Mouse (Mus musculus): Measurements from ENCODE around the gene Sdha. TPM values are rescaled to one million over a fixed set of nuclear protein-coding genes. Genes with fewer than 3 reads are reported as not detected.

Gene Sdha
- polyA plus RNA-seq, 1 experiment from 2014 or later, result 255 TPM

GRCm38 (mm10) chr13:74292167-74292566 is 57.9 kb downstream of the Sdha start, which contains the start of gene Ahrr:
Gene Ahrr (minus strand): TSS chr13:74292331.
- Histone ChIP-seq H3K4me1 (ENCODE audit: control insufficient read depth, insufficient read depth, low read length) (0 out of 2 replicates have a peak, but pooled peaks cover 2% of the 10 kb centered on the region), H3K27ac (ENCODE audit: low read depth, low read length) (no peak within 1 kb of the TSS), H3K36me3 (ENCODE audit: control insufficient read depth, insufficient read depth, low read length) (no peaks in the 10 kb centered on the region), H3K4me2 (ENCODE audit: low read depth) (peak within 1 kb of the TSS; percentile 41), H3K27me3 (ENCODE audit: control insufficient read depth, insufficient read depth, low read length) (0 out of 2 replicates have a peak, but pooled peaks cover 2% of the 10 kb centered on the region), H3K9me3 (ENCODE audit: control insufficient read depth, low read length) (no peaks in the 10 kb centered on the region), H3K4me3 (ENCODE audit: low read depth, low read length) (peak within 1 kb of the TSS; percentile 18), H3K9ac (ENCODE audit: low read length) (no peak within 1 kb of the TSS; the same call in 1 of the 2 replicates)
- WGBS, result 0% methylated on average over 27 of the region's 27 CpGs
- ATAC-seq (ENCODE audit: insufficient read depth, low FRiP score, low TSS enrichment) (peak; percentile 38), DNase-seq (ENCODE audit: low spot score) (peak; percentile 74)

GRCm38 (mm10) chr13:74289646-74290045 is 60.4 kb downstream of the Sdha start:
- Histone ChIP-seq H3K4me2 (ENCODE audit: low read depth) (no peak overlapping the region), H3K27ac (ENCODE audit: low read depth, low read length) (no peak overlapping the region), H3K27me3 (ENCODE audit: control insufficient read depth, insufficient read depth, low read length) (0 out of 2 replicates have a peak, but pooled peaks cover 2% of the 10 kb centered on the region), H3K4me3 (ENCODE audit: low read depth, low read length) (no peak overlapping the region), H3K36me3 (ENCODE audit: control insufficient read depth, insufficient read depth, low read length) (no peaks in the 10 kb centered on the region), H3K4me1 (ENCODE audit: control insufficient read depth, insufficient read depth, low read length) (0 out of 2 replicates have a peak, but pooled peaks cover 2% of the 10 kb centered on the region), H3K9ac (ENCODE audit: low read length) (no peak overlapping the region), H3K9me3 (ENCODE audit: control insufficient read depth, low read length) (no peaks in the 10 kb centered on the region)
- 83% methylated on average over 5 of the region's 5 CpGs for WGBS
- ATAC-seq (ENCODE audit: insufficient read depth, low FRiP score, low TSS enrichment), result no peak
- DNase-seq (ENCODE audit: low spot score), result no peak

- 73% methylated on average over 1 of the region's 2 CpGs for WGBS
- Histone ChIP-seq H3K36me3 (ENCODE audit: control insufficient read depth, insufficient read depth, low read length) (no peaks in the 10 kb centered on the region), H3K4me1 (ENCODE audit: control insufficient read depth, insufficient read depth, low read length) (no peaks in the 10 kb centered on the region), H3K27me3 (ENCODE audit: control insufficient read depth, insufficient read depth, low read length) (no peaks in the 10 kb centered on the region), H3K9ac (ENCODE audit: low read length) (no peak overlapping the region), H3K4me3 (ENCODE audit: low read depth, low read length) (no peak overlapping the region), H3K4me2 (ENCODE audit: low read depth) (no peak overlapping the region), H3K27ac (ENCODE audit: low read depth, low read length) (no peak overlapping the region), H3K9me3 (ENCODE audit: control insufficient read depth, low read length) (no peaks in the 10 kb centered on the region)
- no peak for DNase-seq (ENCODE audit: low spot score)
- no peak for ATAC-seq (ENCODE audit: insufficient read depth, low FRiP score, low TSS enrichment)
Observed at GRCm38 (mm10) chr13:74282299-74282698, 67.8 kb downstream of the Sdha start.

- 79% methylated on average over 4 of the region's 4 CpGs for WGBS
- H3K36me3 ChIP-seq (ENCODE audit: control insufficient read depth, insufficient read depth, low read length), result no peaks in the 10 kb centered on the region
- no peaks in the 10 kb centered on the region for H3K9me3 ChIP-seq (ENCODE audit: control insufficient read depth, low read length)
- no peak for DNase-seq (ENCODE audit: low spot score)
- no peak for ATAC-seq (ENCODE audit: insufficient read depth, low FRiP score, low TSS enrichment)
- no peaks in the 10 kb centered on the region for H3K27me3 ChIP-seq (ENCODE audit: control insufficient read depth, insufficient read depth, low read length)
- H3K4me1 ChIP-seq (ENCODE audit: control insufficient read depth, insufficient read depth, low read length), result no peaks in the 10 kb centered on the region
- H3K9ac ChIP-seq (ENCODE audit: low read length), result no peak overlapping the region
- no peak overlapping the region for H3K27ac ChIP-seq (ENCODE audit: low read depth, low read length)
- no peak overlapping the region for H3K4me2 ChIP-seq (ENCODE audit: low read depth)
- no peak overlapping the region for H3K4me3 ChIP-seq (ENCODE audit: low read depth, low read length)
Observed at GRCm38 (mm10) chr13:74275726-74276125, 74.4 kb downstream of the Sdha start.

Other genes with a start within 250 kb of the Sdha start
- gene Slc9a3, start 228.8 kb downstream of the Sdha start, polyA plus RNA-seq (2014; fragmentation: Nextera tagmentation; extraction: Ambion mirVana), result not detected in 2 replicates
- gene Exoc3, start 141.5 kb downstream of the Sdha start, polyA plus RNA-seq (2014; fragmentation: Nextera tagmentation; extraction: Ambion mirVana), result 88.4 and 98.9 TPM in 2 replicates
- 0.55 and 2.0 TPM in 2 replicates for gene Ahrr, start 57.9 kb downstream of the Sdha start, polyA plus RNA-seq (2014; fragmentation: Nextera tagmentation; extraction: Ambion mirVana)
- 124 and 128 TPM in 2 replicates for gene Pdcd6, start 32.7 kb downstream of the Sdha start, polyA plus RNA-seq (2014; fragmentation: Nextera tagmentation; extraction: Ambion mirVana)
- 56.1 and 57.6 TPM in 2 replicates for gene Ccdc127, start within 50 bp of the Sdha start, polyA plus RNA-seq (2014; fragmentation: Nextera tagmentation; extraction: Ambion mirVana)
- gene Lrrc14b, start 13.7 kb upstream of the Sdha start, polyA plus RNA-seq (2014; fragmentation: Nextera tagmentation; extraction: Ambion mirVana), result not detected in 2 replicates
- 4.0 and 5.8 TPM in 2 replicates for gene Zfp72, start 40.6 kb upstream of the Sdha start, polyA plus RNA-seq (2014; fragmentation: Nextera tagmentation; extraction: Ambion mirVana)
- 72.9 and 74.4 TPM in 2 replicates for gene Ftl1-ps1, start 49.4 kb upstream of the Sdha start, polyA plus RNA-seq (2014; fragmentation: Nextera tagmentation; extraction: Ambion mirVana)
- gene Zfp825, start 143.7 kb upstream of the Sdha start, polyA plus RNA-seq (2014; fragmentation: Nextera tagmentation; extraction: Ambion mirVana), result 18.5 and 22.6 TPM in 2 replicates